Mouse (Mus musculus): ENCODE measurements around the gene Dlgap3. TPM values are rescaled to one million over a fixed set of nuclear protein-coding genes. Genes with fewer than 3 reads are reported as not detected.

Dlgap3 gene
- 7.7 and 8.3 TPM in 2 replicates for polyA plus RNA-seq (2015; fragmentation: Nextera tagmentation; extraction: Ambion mirVana)

DNA sequence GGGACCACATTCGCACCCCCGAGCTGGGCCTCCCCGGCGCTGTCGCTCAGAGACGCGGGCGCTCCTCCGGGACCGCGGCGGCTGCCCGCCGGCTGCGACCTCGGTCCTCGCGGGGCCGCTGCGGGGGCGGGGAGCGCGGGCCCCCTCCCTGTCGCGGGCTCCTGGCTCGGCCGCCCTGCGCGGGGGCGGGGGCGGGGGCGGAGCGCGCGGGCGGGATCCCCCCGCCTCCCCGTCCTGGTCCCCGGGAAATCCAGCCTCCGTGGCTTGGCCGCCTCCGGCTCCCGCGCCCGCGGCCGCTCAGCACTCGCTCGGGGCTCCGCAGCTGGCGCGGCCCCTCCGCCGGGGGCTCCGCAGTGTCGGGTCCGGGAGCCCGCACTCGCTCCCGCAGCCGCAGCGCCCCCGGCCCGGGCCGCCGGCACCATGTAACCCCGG lies at the start of gene Dlgap3:
Dlgap3 (plus strand) TSS at position 291 of the 432 bp plus-strand sequence.
- ATAC-seq, result peak; percentile 62
- peak within 1 kb of the TSS; percentile 78 for H3K4me3 ChIP-seq (replicated peaks; ENCODE audit: low read length)
- no peaks in the 10 kb centered on the region for H3K36me3 ChIP-seq (ENCODE audit: control insufficient read depth, insufficient read depth)
- under 1% methylated on average over 63 of the region's 67 CpGs for WGBS
- peak within 1 kb of the TSS; percentile 51 for H3K27ac ChIP-seq (ENCODE audit: low read length)
- H3K4me1 ChIP-seq (replicated peaks; ENCODE audit: control insufficient read depth, insufficient read depth, low read length), result peaks cover 41% of the 10 kb centered on the region
- no peaks in the 10 kb centered on the region for H3K9me3 ChIP-seq (ENCODE audit: control insufficient read depth, low read length)
- peak within 1 kb of the TSS; percentile 95 for H3K4me2 ChIP-seq (ENCODE audit: low read length)
- H3K9ac ChIP-seq (replicated peaks; ENCODE audit: low read depth, low read length), result peak within 1 kb of the TSS; percentile 81
- H3K27me3 ChIP-seq (replicated peaks; ENCODE audit: control insufficient read depth, insufficient read depth, low read length), result no peaks in the 10 kb centered on the region; the same call in 1 of the 2 replicates

DNA sequence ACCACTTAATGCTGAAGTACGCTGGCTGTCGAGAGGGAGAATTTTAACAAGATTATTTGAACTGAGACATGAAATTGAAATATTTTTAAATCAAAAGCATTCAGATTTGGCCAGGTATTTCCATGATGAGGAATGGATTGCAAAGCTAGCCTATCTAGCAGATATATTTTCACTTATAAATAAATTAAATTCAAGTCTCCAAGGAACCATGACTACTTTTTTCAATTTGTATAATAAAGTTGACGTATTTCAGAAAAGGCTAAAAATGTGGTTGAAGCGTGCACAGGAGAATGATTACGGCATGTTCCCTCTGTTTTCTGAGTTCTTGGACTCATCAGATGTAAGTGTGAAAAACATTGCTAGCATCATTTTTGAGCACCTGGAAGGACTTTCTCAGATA lies 45.6 kb upstream of the Dlgap3 start, which contains the start of gene Tmem35b:
Tmem35b (plus strand) TSS at position 301 of the 400 bp plus-strand sequence.
- Histone ChIP-seq H3K4me3 (replicated peaks; ENCODE audit: low read length) (no peak within 1 kb of the TSS), H3K27me3 (replicated peaks; ENCODE audit: control insufficient read depth, insufficient read depth, low read length) (no peaks in the 10 kb centered on the region), H3K36me3 (ENCODE audit: control insufficient read depth, insufficient read depth) (peaks cover 2% of the 10 kb centered on the region; the same call in 1 of the 2 replicates), H3K27ac (ENCODE audit: low read length) (no peak within 1 kb of the TSS), H3K4me2 (ENCODE audit: low read length) (no peak within 1 kb of the TSS), H3K9ac (replicated peaks; ENCODE audit: low read depth, low read length) (no peak within 1 kb of the TSS), H3K9me3 (ENCODE audit: control insufficient read depth, low read length) (no peaks in the 10 kb centered on the region), H3K4me1 (replicated peaks; ENCODE audit: control insufficient read depth, insufficient read depth, low read length) (peaks cover 10% of the 10 kb centered on the region)
- 97% methylated on average over 5 of the region's 5 CpGs for WGBS
- ATAC-seq, result no peak

DNA sequence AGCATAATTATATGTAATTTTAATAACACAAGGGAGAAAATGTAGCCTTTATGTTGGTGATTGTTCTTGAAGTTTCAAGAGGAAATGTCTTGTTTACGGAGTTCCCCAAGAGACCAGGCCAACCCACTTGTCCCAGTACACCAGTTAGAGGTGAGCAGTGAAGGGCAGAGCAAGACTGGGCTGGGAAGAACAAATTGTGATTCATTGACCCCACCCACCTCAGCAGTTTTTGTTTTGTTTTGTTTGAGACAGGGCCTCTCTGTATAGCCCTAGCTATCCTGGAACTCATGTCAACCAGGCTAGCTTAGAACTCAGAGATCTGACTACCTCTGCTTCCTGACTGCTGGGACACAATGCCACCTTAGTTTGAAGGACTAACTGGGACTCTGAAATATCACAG lies 44.7 kb upstream of the Dlgap3 start:
- no peak overlapping the region for H3K4me3 ChIP-seq (replicated peaks; ENCODE audit: low read length)
- H3K27ac ChIP-seq (ENCODE audit: low read length), result no peak overlapping the region
- H3K27me3 ChIP-seq (replicated peaks; ENCODE audit: control insufficient read depth, insufficient read depth, low read length), result no peaks in the 10 kb centered on the region
- WGBS, result 90% methylated on average over 1 of the region's 1 CpGs
- no peaks in the 10 kb centered on the region for H3K9me3 ChIP-seq (ENCODE audit: control insufficient read depth, low read length)
- no peak overlapping the region for H3K9ac ChIP-seq (replicated peaks; ENCODE audit: low read depth, low read length)
- ATAC-seq, result no peak
- H3K4me1 ChIP-seq (replicated peaks; ENCODE audit: control insufficient read depth, insufficient read depth, low read length), result peaks cover 10% of the 10 kb centered on the region
- no peak overlapping the region for H3K4me2 ChIP-seq (ENCODE audit: low read length)
- H3K36me3 ChIP-seq (ENCODE audit: control insufficient read depth, insufficient read depth), result peaks cover 2% of the 10 kb centered on the region; the same call in 1 of the 2 replicates

DNA sequence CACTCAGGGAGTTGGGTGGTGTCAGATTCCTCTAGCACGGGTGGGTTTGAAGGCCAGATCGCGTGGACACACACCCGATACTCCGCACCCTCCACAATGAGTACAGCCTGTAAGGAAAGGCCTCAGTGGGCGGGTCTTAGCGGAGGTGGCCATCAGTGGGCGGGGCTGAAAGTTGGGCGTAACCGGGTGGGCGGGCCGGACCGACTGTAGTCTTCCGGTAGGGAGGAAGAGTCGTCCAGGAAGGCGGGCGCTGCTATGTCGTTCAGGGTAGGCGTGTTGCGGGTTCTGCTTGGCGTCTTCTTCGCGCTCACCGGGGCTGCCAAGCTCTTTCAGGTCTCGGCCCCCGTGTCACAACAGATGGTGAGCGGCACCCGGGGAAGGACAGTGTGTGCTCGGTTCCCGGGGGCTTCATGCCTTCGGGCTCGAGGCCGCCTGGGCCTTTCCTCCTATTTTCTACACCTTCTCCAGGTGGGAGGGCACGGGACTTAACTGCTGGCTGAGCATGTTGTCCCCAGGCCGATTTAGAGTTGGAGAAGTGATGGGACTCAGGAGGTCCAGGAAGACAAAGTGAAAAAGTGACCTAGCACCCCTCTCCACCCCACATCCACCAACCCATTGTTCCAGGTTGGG lies 43.1 kb upstream of the Dlgap3 start:
- peak overlapping the region; percentile 67 for H3K9ac ChIP-seq (replicated peaks; ENCODE audit: low read depth, low read length)
- H3K4me3 ChIP-seq (replicated peaks; ENCODE audit: low read length), result peak overlapping the region; percentile 53
- peaks cover 2% of the 10 kb centered on the region; the same call in 1 of the 2 replicates for H3K36me3 ChIP-seq (ENCODE audit: control insufficient read depth, insufficient read depth)
- no peaks in the 10 kb centered on the region for H3K9me3 ChIP-seq (ENCODE audit: control insufficient read depth, low read length)
- no peak overlapping the region for H3K27ac ChIP-seq (ENCODE audit: low read length)
- H3K27me3 ChIP-seq (replicated peaks; ENCODE audit: control insufficient read depth, insufficient read depth, low read length), result no peaks in the 10 kb centered on the region
- peak overlapping the region; percentile 65 for H3K4me2 ChIP-seq (ENCODE audit: low read length)
- H3K4me1 ChIP-seq (replicated peaks; ENCODE audit: control insufficient read depth, insufficient read depth, low read length), result peaks cover 10% of the 10 kb centered on the region
- 2% methylated on average over 35 of the region's 35 CpGs for WGBS
- peak; percentile 91 for ATAC-seq

DNA sequence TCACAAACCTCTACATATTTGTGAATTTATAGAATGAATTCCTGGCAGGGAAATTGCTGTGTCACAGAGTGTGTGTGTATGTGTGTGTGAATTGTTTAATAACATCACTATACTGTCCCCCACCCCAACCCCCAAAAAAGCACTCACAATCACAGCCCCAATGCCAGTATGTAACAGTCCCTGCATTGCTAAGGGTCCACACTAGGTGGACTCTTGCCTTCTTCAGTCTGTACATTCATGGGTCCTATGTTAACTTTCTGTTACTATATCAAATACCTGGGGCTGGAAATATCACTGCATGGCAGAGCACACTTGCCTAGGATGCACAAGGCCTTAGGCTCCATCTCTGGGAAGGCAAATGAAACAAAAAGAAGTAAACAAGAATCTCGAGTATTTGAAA lies 34.3 kb upstream of the Dlgap3 start:
- 45% methylated on average over 1 of the region's 1 CpGs for WGBS
- ATAC-seq, result no peak

DNA sequence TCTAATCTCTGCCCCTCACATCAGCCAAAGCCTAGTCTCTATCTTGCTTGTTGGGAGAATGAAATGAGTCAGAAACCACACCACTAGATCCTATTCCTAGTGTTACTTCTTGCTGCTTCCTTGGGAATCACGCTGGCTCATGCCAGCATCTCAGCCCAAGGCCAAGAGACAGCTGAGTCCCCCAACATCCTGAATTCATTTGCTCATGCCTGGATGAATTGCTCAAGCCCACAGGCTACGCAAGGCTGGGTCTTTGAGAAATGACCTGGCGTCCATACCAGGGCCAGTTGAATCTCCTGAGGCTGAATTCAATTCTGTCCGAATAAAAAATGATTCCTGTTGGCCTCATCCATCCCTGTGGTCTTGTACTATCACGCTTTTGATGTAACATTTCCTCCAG lies 31.4 kb upstream of the Dlgap3 start:
- H3K9me3 ChIP-seq (ENCODE audit: control insufficient read depth, low read length), result no peaks in the 10 kb centered on the region
- no peak overlapping the region for H3K27ac ChIP-seq (ENCODE audit: low read length)
- H3K4me2 ChIP-seq (ENCODE audit: low read length), result no peak overlapping the region
- 89% methylated on average over 5 of the region's 5 CpGs for WGBS
- no peaks in the 10 kb centered on the region for H3K4me1 ChIP-seq (replicated peaks; ENCODE audit: control insufficient read depth, insufficient read depth, low read length)
- ATAC-seq, result no peak
- H3K36me3 ChIP-seq (ENCODE audit: control insufficient read depth, insufficient read depth), result no peaks in the 10 kb centered on the region
- no peak overlapping the region for H3K4me3 ChIP-seq (replicated peaks; ENCODE audit: low read length)
- no peak overlapping the region for H3K9ac ChIP-seq (replicated peaks; ENCODE audit: low read depth, low read length)
- H3K27me3 ChIP-seq (replicated peaks; ENCODE audit: control insufficient read depth, insufficient read depth, low read length), result no peaks in the 10 kb centered on the region

More for the DNA sequence above, 34.3 kb upstream of the Dlgap3 start:
- H3K27ac ChIP-seq (ENCODE audit: low read length), result no peak overlapping the region
- no peak overlapping the region for H3K9ac ChIP-seq (replicated peaks; ENCODE audit: low read depth, low read length)
- no peak overlapping the region for H3K4me2 ChIP-seq (ENCODE audit: low read length)
- H3K4me1 ChIP-seq (replicated peaks; ENCODE audit: control insufficient read depth, insufficient read depth, low read length), result no peaks in the 10 kb centered on the region
- H3K36me3 ChIP-seq (ENCODE audit: control insufficient read depth, insufficient read depth), result no peaks in the 10 kb centered on the region
- no peak overlapping the region for H3K4me3 ChIP-seq (replicated peaks; ENCODE audit: low read length)
- H3K27me3 ChIP-seq (replicated peaks; ENCODE audit: control insufficient read depth, insufficient read depth, low read length), result no peaks in the 10 kb centered on the region
- H3K9me3 ChIP-seq (ENCODE audit: control insufficient read depth, low read length), result no peaks in the 10 kb centered on the region

DNA sequence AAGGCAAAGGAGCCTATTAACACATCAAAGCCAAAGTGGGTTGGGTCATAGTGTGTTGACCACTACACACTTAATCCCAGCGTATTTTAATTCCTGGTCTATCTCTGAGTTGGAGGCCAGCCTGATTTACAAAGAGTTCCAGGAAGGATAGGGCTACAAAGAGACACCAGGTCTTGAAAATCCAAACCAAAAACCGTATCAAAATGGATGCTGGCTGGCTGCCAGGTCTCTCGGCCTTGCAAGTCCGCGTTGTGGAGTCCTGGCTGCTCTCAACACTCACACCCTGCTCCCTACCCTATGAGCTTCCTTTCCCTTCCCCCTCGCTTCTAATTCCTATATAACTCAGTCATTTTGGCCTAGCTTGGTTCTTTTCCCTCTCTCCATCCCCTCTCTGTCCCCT lies 30.5 kb upstream of the Dlgap3 start:
- 26% methylated on average over 6 of the region's 6 CpGs for WGBS
- H3K36me3 ChIP-seq (ENCODE audit: control insufficient read depth, insufficient read depth), result no peaks in the 10 kb centered on the region
- no peak overlapping the region for H3K4me2 ChIP-seq (ENCODE audit: low read length)

DNA sequence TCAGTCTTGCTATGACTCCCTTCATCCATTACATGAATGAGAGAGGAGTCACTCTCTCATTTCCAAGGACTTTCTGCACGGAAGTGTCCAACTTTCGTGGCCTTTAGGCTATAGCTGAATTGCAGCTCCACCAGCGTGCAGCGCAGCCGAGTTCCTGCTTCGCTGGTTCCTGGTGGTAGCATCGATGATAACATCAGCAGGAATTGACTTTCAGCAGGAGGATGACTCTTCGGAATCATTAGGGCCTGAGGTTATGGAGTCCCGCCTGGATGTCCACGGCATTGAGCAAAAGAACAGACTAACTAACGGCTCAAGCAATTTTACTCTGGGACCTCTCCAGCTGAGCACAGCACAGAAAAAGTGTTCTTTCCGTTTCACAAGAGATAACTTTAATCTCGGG lies 19.0 kb upstream of the Dlgap3 start:
- no peak overlapping the region for H3K27ac ChIP-seq (ENCODE audit: low read length)
- no peak for ATAC-seq
- no peaks in the 10 kb centered on the region for H3K9me3 ChIP-seq (ENCODE audit: control insufficient read depth, low read length)
- H3K4me1 ChIP-seq (replicated peaks; ENCODE audit: control insufficient read depth, insufficient read depth, low read length), result no peaks in the 10 kb centered on the region
- H3K4me2 ChIP-seq (ENCODE audit: low read length), result no peak overlapping the region
- no peak overlapping the region for H3K4me3 ChIP-seq (replicated peaks; ENCODE audit: low read length)
- no peaks in the 10 kb centered on the region for H3K36me3 ChIP-seq (ENCODE audit: control insufficient read depth, insufficient read depth)
- WGBS, result 80% methylated on average over 13 of the region's 13 CpGs
- no peaks in the 10 kb centered on the region for H3K27me3 ChIP-seq (replicated peaks; ENCODE audit: control insufficient read depth, insufficient read depth, low read length)
- H3K9ac ChIP-seq (replicated peaks; ENCODE audit: low read depth, low read length), result no peak overlapping the region

More for the DNA sequence above, 30.5 kb upstream of the Dlgap3 start:
- H3K27me3 ChIP-seq (replicated peaks; ENCODE audit: control insufficient read depth, insufficient read depth, low read length), result no peaks in the 10 kb centered on the region
- H3K27ac ChIP-seq (ENCODE audit: low read length), result no peak overlapping the region
- no peak overlapping the region for H3K4me3 ChIP-seq (replicated peaks; ENCODE audit: low read length)
- no peaks in the 10 kb centered on the region for H3K4me1 ChIP-seq (replicated peaks; ENCODE audit: control insufficient read depth, insufficient read depth, low read length)
- H3K9me3 ChIP-seq (ENCODE audit: control insufficient read depth, low read length), result no peaks in the 10 kb centered on the region
- no peak for ATAC-seq
- H3K9ac ChIP-seq (replicated peaks; ENCODE audit: low read depth, low read length), result no peak overlapping the region

DNA sequence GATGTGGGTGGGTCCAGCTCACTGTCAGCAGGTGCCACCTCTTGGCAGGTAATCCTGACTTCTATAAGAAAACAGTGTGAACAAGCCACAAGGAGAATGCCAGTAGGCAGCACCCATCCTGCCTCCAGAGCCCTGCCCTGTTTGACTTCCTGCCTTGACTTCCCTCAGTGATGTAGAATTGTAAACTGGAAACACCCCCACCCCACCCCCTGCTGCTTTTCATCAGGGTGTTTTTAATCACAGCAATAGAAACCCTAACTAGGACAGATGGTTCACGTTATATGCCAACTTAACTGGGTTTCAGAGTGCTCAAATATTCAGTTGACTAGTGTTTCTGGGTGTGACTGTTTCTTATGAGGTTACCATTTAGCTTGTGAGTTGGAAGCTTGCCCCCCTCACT lies 15.7 kb upstream of the Dlgap3 start:
- WGBS, result 46% methylated on average over 1 of the region's 1 CpGs
- Histone ChIP-seq H3K4me2 (ENCODE audit: low read length) (no peak overlapping the region), H3K27me3 (replicated peaks; ENCODE audit: control insufficient read depth, insufficient read depth, low read length) (no peaks in the 10 kb centered on the region), H3K36me3 (ENCODE audit: control insufficient read depth, insufficient read depth) (no peaks in the 10 kb centered on the region), H3K4me1 (replicated peaks; ENCODE audit: control insufficient read depth, insufficient read depth, low read length) (no peaks in the 10 kb centered on the region), H3K9me3 (ENCODE audit: control insufficient read depth, low read length) (no peaks in the 10 kb centered on the region), H3K27ac (ENCODE audit: low read length) (no peak overlapping the region), H3K4me3 (replicated peaks; ENCODE audit: low read length) (no peak overlapping the region), H3K9ac (replicated peaks; ENCODE audit: low read depth, low read length) (no peak overlapping the region)
- ATAC-seq, result no peak
